Mouse (Mus musculus) olfactory bulb, adult 2 months (tissue): ENCODE data around the gene Slc7a7. TPM values are rescaled to one million over a fixed set of nuclear protein-coding genes. Genes with fewer than 3 reads are reported as not detected.
A peak's percentile ranks its signal among the peaks of the same experiment; 100 is the strongest.

Experiments
- H3K27ac ChIP-seq: fragments of 200-500 bp; 2 replicates; pipeline ENCODE4 v1.5.1; 2012; ENCODE audit warnings: low read depth, low read length; ENCODE audit not compliant: insufficient read depth
- H3K4me1 ChIP-seq: fragments of 200-500 bp; 2 replicates; pipeline ENCODE4 v1.6.1; 2012; ENCODE audit warnings: low read length; ENCODE audit not compliant: control insufficient read depth, insufficient read depth
- H3K4me3 ChIP-seq: fragments of 200-500 bp; 2 replicates; pipeline ENCODE4 v1.5.1; 2012; ENCODE audit warnings: mild to moderate bottlenecking, low read depth, low read length, moderate library complexity; ENCODE audit not compliant: insufficient read depth
- CTCF ChIP-seq: fragments of 200-500 bp; IDR thresholded peaks from 2 replicates; pipeline ENCODE4 v1.5.1; 2012; ENCODE audit warnings: low read depth, mild to moderate bottlenecking, low read length, moderate library complexity; ENCODE audit not compliant: insufficient read depth
- POLR2A ChIP-seq: fragments of 200-500 bp; IDR thresholded peaks from 2 replicates; pipeline ENCODE4 v1.6.1; 2012; ENCODE audit warnings: mild to moderate bottlenecking, low read depth, low read length, moderate library complexity; ENCODE audit not compliant: insufficient read depth
- WGBS: fragments of 180-500 bp; shearing (Covaris S2); methylation state at CpG from one replicate; pipeline ENCODE4 v1.1.7; 2018; 5-methylcytosine and 5-hydroxymethylcytosine counted together
- polyA plus RNA-seq: library from polyadenylated mRNA; stranded (reverse); fragments of >200 nt; gene quantifications from 2 replicates; pipeline ENCODE4 v1.2.4, GENCODE M21; 2012; ENCODE audit warnings: low replicate concordance; ENCODE audit not compliant: missing spikeins, insufficient read depth, insufficient read length

Gene Slc7a7
- polyA plus RNA-seq, 1 experiment, result not detected

GRCm38 (mm10) chr14:54415241-54416020 is 2.1 kb downstream of the Slc7a7 start:
- WGBS, result 51% methylated on average over 13 of the region's 13 CpGs
- peaks cover 8% of the 10 kb centered on the region; the same call in 1 of the 2 replicates for H3K4me1 ChIP-seq
- TF ChIP-seq POLR2A (no peak), CTCF (no peak)
- H3K27ac ChIP-seq, result no peak overlapping the region
- H3K4me3 ChIP-seq, result no peak overlapping the region

- Histone ChIP-seq H3K4me1 (peaks cover 8% of the 10 kb centered on the region; the same call in 1 of the 2 replicates), H3K4me3 (peak overlapping the region; percentile 3; the same call in 1 of the 2 replicates), H3K27ac (no peak overlapping the region)
- no peak for TF ChIP-seq POLR2A
- TF ChIP-seq CTCF, result no peak
- WGBS, result 32% methylated on average over 18 of the region's 18 CpGs
Measured at GRCm38 (mm10) chr14:54413877-54414700, 3.5 kb downstream of the Slc7a7 start.

GRCm38 (mm10) chr14:54412629-54413170 is 4.9 kb downstream of the Slc7a7 start:
- Histone ChIP-seq H3K4me3 (no peak overlapping the region), H3K27ac (no peak overlapping the region), H3K4me1 (peaks cover 8% of the 10 kb centered on the region; the same call in 1 of the 2 replicates)
- 37% methylated on average over 2 of the region's 2 CpGs for WGBS
- no peak for TF ChIP-seq POLR2A
- TF ChIP-seq CTCF, result 0 out of 2 replicates have a peak, but pooled peaks have one; percentile 3

- H3K4me1 ChIP-seq, result peaks cover 7% of the 10 kb centered on the region; the same call in 1 of the 2 replicates
- 65% methylated on average over 9 of the region's 9 CpGs for WGBS
- no peak overlapping the region for H3K27ac ChIP-seq
- TF ChIP-seq POLR2A (no peak), CTCF (no peak)
- no peak overlapping the region for H3K4me3 ChIP-seq
Measured at GRCm38 (mm10) chr14:54412000-54412576, 5.5 kb downstream of the Slc7a7 start.

- TF ChIP-seq POLR2A (no peak), CTCF (no peak)
- 53% methylated on average over 17 of the region's 17 CpGs for WGBS
- no peak overlapping the region for H3K27ac ChIP-seq
- H3K4me1 ChIP-seq, result peaks cover 7% of the 10 kb centered on the region; the same call in 1 of the 2 replicates
- H3K4me3 ChIP-seq, result no peak overlapping the region
Measured at GRCm38 (mm10) chr14:54409980-54410810, 7.4 kb downstream of the Slc7a7 start.

GRCm38 (mm10) chr14:54409057-54409645 is 8.4 kb downstream of the Slc7a7 start:
- Histone ChIP-seq H3K4me1 (peaks cover 7% of the 10 kb centered on the region; the same call in 1 of the 2 replicates), H3K4me3 (no peak overlapping the region), H3K27ac (no peak overlapping the region)
- 86% methylated on average over 7 of the region's 7 CpGs for WGBS
- TF ChIP-seq POLR2A (no peak), CTCF (no peak)

- H3K27ac ChIP-seq, result no peak overlapping the region
- TF ChIP-seq CTCF, result no peak
- no peak for TF ChIP-seq POLR2A
- 84% methylated on average over 25 of the region's 25 CpGs for WGBS
- H3K4me1 ChIP-seq, result peaks cover 3% of the 10 kb centered on the region; the same call in 1 of the 2 replicates
- no peak overlapping the region for H3K4me3 ChIP-seq
Measured at GRCm38 (mm10) chr14:54408336-54409056, 9.1 kb downstream of the Slc7a7 start.
